Mouse (Mus musculus): ENCODE results near the gene Diras1.
"Not testable (repeated sequence)": the region's sequence is repeated elsewhere in the genome, so short reads cannot be mapped to it uniquely, and the experiment has no call there.

Gene Diras1

GRCm38 (mm10) chr10:80996501-80996900, 29.0 kb downstream of the Diras1 start:
- DNase-seq, result no peak

DNA sequence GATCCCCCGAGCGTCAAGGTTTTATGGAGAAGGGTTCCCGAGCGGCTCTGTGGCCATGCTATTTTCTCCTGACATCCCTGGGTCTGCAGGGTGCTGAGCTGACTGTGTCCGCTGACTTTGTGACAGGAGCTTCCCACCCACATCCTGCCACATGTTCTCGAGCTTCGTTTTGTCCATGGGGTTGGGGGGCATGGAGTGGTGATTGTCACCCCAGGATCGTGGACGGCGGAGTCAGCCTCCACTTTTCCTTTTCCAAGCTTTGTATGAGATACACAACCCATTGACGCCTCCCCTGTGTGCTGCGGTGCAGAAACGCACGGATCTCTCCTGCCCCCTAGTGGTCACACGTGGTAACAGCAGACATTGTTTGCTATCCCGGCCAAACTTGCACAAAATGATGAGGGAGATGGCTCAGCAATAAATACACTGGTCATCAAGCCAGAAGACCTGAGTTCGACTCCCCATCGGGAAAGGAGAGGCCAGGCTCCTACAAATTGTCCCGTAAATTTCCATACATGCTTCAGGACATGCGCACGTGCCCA, 30.3 kb downstream of the Diras1 start:
- DNase-seq, result peak; percentile 88 to 91

- DNase-seq, result no peak
Observed at GRCm38 (mm10) chr10:80994621-80995020, 30.8 kb downstream of the Diras1 start.

DNA sequence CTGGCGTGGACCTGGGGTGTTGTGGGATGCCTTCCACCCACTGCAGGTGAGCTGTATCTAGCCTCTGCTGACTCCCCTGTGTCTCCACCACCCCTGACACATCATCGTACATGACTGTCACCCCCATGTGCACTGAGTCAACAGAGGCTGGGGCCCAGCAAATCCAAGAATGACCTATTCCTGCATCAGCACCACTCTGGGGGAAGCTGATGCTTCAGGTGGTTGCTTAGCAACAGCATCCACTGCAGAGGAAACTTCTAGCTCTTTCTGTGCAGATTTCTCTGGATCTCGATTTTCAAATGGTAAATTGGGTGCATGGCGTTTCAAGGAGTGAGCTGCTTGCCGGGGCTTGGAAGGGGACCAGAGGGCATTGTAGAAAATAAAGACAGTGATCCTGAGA, 32.2 kb downstream of the Diras1 start:
- DNase-seq, result no peak

DNA sequence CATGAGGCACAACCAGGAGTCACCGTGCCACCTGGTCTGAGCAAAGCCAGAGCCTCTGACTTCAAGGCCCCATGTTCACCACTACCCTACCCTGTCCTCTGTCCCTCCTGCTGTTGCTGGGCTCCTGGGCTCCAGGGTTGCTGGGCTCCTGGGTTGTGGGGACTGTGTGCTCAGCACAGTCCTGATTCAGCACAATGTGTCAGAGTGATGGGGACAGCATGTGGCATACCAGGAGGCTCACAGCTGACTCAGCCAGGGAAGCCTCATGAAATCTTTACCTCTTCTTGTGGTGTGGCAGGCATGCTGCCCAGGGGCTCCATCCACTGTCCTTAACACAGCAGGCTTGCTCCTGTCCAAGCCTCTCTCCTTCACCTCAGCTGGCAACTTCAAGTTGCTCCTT, 33.5 kb downstream of the Diras1 start:
- DNase-seq, result no peak

DNA sequence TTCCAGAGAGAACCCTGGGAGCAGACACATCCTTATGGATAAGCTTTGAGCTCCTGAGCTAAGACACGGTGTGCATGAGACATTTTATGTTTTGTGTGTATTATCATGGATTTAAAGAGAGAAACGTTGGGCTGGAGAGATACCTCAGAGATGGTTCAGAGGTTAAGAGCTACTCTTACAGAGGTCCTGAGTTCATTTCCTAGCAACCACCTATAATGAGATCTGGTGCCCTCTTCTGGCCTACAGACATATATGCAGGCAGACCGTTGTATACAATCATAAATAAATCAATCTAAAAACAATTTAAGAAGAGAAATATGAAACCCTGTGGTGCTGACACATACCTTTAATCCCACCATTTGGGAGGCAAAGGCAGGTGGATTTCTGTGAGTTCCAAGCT, 34.5 kb downstream of the Diras1 start:
- no peak for DNase-seq

- no peak for DNase-seq
Observed at GRCm38 (mm10) chr10:80990406-80990805, 35.1 kb downstream of the Diras1 start.

GRCm38 (mm10) chr10:80989854-80990253, 35.6 kb downstream of the Diras1 start:
- DNase-seq, result not testable (repeated sequence)

DNA sequence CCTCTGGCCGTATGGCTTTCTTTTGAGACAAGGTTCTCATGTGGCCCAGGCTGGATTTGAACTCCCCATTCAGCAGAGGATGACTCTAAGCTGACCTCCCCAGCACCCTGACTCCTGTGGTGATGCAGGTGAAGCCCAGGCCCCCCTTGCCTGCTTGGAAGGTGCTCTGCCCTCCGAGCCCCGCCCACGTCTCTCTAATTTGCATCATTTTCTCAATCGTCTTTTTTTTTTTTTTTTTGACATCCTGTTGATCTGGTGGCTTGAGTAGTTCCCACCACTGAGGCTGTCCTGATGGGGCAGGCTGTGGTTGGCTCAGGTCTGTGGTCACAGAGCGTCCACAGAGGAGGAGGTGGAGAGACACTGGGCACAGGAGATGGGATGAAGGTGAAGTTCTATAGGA, 36.0 kb downstream of the Diras1 start:
- no peak for DNase-seq

- peak; percentile 86 to 89 for DNase-seq
Observed at GRCm38 (mm10) chr10:80987709-80988441, 37.6 kb downstream of the Diras1 start.

- no peak for DNase-seq
Observed at GRCm38 (mm10) chr10:80986754-80987153, 38.7 kb downstream of the Diras1 start.

DNA sequence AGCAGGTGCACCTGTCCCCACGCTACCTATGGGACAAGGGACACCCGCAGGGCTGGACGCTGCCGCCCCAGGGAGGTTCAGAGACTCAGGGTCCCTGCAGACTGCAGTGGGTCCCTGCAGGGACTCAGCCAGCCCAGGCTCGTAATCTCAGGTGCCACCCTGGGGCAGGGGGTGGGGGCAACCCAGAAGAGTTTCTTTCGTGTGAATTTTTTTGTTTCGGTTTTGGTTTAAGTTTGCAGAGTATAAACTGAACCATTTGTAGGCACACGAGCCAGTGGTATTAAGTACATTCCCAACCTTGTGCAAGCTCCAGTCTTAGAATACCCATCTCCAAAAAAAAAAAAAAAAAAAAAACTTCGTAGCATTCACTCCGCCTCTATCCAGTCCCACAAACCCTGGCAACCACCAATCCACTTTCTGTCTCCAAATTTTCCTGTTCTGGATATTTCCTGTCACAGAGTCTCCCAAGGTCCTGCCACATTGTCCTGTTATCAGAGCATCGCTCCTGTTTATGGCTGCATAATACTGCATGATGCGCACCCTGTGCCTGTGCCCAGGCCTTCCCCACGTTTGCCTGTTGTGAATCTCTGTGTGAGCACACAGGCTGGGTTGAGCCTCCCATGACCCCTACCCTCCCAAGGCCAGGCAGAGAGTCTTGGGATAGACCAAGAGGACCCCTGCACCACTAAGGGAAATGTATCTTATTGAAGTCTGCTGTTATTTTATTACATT, 39.3 kb downstream of the Diras1 start:
- DNase-seq, result no peak

GRCm38 (mm10) chr10:80985241-80985969, 40.1 kb downstream of the Diras1 start:
- DNase-seq, result peak; percentile 44 to 62

DNA sequence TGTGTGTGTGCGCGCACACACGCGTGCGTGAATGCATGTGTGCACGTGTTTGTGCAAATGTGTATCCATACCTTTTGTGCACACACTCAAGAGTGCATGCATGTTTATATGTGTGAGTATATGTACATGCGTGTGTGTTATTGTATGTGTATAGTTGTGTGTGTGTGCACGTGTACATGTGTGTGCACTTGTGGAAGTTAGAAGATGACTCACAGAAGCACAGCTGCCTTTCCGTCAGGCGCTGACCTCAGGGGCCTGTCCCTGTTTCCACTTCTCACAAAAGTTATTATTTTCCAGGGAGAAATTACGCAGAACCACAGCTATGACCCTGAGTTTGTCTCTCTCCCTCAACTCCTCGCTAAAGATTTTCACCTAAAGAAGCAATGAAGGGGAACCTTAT, 41.2 kb downstream of the Diras1 start:
- no peak for DNase-seq

DNA sequence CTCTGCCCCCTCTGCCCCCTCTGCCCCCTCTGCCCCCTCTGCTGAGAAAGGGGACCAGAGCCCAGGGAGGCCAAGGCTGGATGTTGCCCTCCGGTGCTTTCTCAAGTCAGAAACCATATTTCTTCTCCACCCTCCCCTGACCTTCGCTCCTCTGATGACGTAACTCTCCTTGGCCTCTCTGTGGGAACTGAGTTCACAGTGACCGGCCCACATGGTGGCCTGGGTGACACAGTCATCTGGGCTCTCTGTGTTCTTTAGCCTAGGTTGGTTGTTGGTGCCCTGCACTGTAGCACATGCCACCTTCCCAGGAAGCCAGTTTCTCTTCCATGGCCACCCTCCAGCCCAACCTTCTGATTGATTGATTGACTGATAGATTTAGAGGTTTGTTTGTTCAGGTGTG, 43.1 kb downstream of the Diras1 start:
- no peak for DNase-seq

DNA sequence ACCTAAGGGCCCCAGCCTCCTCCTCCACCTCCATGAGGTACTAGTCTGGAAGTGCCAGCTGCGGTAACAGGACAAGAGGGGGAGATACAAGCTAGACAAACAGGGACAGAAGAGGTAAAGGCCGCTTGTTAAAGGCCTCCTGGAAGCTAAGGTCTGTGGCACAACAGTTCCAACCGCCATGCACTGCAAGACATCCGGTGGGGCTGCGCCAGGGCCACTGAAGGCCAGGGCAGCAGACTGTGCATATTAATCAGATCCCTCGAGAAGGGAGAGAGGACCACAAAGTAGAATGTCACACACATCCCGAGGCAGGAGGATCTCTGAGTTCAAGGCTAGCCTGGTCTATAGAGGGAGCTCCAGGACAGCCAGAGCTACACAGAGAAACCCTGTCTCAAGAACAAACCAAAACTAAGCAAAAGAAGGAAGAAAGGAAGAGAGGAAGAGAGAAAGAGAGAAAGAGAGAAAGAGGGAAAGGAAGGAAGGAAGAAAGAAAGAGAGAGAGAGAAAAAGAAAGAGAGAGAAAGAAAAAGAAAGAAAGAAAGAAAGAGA, 43.8 kb downstream of the Diras1 start:
- no peak for DNase-seq

- DNase-seq, result no peak
Observed at GRCm38 (mm10) chr10:80975478-80975877, 50.0 kb downstream of the Diras1 start.

DNA sequence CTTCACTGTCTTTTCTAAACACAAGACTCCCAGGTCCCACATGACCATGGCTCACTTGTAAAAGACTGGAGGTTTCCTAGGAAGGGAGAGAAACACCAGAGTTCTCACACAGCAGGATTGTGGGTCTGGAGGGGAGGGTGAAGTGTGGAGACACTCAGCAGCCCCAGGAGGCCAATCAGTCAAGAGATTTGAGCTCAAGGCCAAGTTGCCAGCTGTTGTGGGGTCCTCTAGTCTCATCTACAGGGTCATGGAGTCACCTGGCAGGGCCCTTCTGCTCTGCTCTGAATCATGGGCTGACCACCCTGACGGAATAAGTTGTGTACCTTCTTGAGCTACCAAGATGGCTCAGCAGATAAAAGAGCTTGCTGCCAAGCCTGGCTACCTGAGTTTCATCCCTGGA, 51.7 kb downstream of the Diras1 start:
- no peak for DNase-seq

GRCm38 (mm10) chr10:80972071-80972987, 53.1 kb downstream of the Diras1 start:
- DNase-seq, result peak; percentile 84 to 86

DNA sequence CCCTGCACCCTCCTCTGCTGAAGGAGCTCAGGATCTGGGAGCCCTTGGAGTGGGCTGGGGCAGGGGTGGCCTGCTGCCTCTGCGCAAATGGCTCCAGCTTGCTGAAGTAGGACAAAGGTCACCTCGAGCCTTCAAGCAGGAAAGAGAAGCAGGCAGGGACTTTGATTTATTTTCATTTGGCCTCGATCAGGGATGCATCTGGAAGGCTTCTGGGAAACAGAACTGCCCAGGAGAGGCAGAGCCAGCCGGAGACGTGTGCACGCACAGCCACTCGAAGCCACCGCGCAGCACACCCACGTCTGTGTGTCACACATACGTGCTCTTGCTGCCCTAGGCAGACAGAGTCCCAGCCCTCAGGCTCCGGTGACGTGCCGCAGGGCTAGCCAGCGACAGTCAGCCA, 53.9 kb downstream of the Diras1 start:
- no peak for DNase-seq

DNA sequence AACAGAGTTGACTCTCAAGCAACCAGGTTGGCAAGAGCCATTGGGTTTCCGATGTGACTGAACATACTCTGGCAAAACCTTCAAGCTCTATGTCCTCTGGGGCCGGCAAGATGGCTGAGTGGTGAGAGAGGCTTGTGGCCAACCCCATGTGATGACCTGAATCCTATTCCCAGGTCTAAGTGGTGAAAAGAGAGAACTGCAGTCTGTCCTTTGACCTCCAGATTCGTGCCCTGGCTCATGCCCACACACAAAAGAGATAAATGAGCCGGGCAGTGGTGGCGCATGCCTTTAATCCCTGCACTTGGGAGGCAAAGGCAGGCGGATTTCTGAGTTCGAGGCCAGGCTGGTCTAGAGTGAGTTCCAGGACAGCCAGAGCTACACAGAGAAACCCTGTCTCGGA, 55.3 kb downstream of the Diras1 start:
- no peak for DNase-seq
